Mouse (Mus musculus) inflammation-experienced regulatory T-cells, adult 6 months (primary cell): ENCODE data around the gene Gemin5. TPM values are rescaled to one million over a fixed set of nuclear protein-coding genes. Genes with fewer than 3 reads are reported as not detected.
"Not testable (repeated sequence)": the region's sequence is repeated elsewhere in the genome, so short reads cannot be mapped to it uniquely, and the experiment has no call there.

Experiments used
- ATAC-seq: one replicate; pipeline ENCODE4 v1.8.0; 2017
- polyA plus RNA-seq, 3 experiments: library from polyadenylated mRNA; unstranded; fragments of 100-300 nt; shearing (Covaris generic); gene quantifications; one replicate each; pipeline ENCODE4 v1.2.1; 2017

The Gemin5 gene
- 1 to 10 TPM; 5.7 to 6.4 (median 5.9) TPM for polyA plus RNA-seq

GRCm38 (mm10) chr11:58168167-58168915, at the start of gene Gemin5:
TSS of gene Gemin5 (minus strand) at chr11:58168539.
- ATAC-seq: peak; percentile 67

DNA sequence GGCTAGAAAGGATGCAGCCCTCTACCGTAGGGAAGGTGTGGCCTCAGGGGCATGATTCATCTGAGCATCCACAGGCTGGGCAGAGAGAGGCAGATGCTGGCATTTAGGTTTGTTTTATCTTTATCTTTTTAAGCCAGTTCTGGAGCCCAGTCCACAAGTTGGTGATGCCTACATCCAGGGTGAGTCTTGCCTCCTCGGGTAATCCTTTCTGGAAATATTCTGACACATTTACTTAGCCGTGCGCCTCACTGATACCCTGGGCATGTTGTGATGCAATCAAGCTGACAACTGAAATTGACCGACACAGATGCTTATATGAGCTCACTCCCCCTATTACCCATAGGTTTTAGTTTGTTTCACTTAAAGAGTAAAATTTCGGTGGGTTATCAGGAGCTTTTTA, 48.5 kb upstream of the Gemin5 start:
- ATAC-seq: peak; percentile 15

DNA sequence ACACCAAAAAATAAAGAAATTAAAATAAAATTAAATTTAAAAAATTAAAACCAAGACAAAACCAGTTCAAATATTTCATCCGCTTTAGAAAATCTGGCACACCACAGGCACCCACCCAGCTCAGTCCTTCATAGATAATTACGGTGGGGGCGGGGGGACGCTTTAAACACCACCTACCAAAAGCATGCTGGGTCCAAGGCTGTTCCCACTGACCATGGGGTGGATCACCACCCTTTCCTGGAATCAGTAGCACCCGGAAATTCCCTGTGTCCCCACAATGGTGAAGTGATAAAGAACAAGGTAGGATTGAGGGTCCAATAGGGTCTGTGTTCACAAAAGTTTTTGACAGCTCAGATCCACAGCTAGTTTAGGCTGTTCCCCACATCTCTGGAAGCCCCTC, 47.5 kb upstream of the Gemin5 start:
- ATAC-seq: no peak

DNA sequence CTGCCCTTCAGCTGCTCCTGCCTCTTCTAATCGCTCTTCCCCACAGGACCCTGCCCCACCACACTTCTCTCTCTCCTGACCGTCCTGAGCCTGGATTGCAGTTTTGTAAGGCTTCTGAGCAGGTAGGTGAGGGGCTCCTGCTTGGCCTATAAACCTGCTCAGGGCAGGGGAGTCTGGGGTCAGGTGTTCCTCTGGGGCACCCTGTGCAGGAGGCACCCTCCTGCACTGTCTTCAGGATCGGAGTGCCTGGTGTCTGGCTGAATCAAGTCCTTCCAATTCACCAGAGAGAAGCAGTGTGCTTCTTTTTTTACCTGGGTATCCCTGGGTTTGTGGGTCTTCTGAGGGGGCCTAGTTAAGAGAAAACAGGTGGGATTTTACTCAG, 46.7 kb upstream of the Gemin5 start:
- not testable (repeated sequence) for ATAC-seq

DNA sequence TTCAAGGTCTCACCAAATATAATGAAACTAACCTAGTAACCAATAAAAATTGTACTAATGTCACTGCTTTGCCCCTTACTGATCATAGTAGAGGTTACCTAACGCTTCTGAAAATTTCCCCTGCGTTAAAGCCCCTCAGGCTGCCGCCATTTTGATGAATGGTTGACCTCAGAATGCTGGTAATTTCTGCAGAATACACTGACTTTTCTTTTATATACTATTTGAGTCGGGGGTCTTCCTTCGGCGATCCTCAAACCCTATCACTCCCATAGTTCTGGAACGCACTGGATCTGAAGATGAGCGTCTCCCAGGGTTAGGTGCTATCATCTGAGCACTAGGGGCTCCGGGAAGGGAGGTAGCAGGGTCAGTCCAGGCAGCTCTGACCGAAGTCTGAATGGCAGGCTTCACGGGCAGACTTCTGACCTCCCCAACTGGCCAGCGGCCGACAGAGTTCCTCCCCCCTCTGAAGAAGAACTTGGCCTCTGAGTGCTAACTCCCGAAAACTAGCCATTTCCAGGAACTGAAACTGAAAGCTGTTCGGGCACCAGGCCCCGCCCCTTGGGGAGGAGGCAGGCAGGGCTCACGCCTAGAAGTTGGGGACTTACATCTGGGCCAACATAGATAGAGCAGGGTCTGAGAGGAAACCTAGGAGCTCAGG, 46.2 kb upstream of the Gemin5 start:
- ATAC-seq: peak; percentile 74

- ATAC-seq: no peak
Observed at GRCm38 (mm10) chr11:58213673-58214342, 45.5 kb upstream of the Gemin5 start.

DNA sequence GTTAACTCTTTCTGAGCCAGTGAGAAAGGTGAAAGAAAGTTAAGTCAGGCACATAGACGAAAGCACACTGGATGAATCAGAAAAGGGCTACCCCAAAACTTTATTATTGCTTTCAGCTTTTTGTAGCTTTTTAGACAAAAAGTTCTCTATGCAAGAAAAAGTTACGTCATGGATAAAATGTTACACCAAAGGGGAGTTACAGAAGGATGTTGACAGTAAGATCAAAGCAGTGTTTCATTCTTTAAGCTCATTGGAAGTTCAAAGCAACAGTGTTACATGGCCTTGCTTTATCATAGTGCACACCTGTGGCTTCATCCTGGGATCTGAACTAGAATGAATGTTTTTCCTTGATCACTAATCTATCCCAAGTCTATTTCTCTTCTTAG, 43.3 kb upstream of the Gemin5 start:
- ATAC-seq: peak; percentile 39

DNA sequence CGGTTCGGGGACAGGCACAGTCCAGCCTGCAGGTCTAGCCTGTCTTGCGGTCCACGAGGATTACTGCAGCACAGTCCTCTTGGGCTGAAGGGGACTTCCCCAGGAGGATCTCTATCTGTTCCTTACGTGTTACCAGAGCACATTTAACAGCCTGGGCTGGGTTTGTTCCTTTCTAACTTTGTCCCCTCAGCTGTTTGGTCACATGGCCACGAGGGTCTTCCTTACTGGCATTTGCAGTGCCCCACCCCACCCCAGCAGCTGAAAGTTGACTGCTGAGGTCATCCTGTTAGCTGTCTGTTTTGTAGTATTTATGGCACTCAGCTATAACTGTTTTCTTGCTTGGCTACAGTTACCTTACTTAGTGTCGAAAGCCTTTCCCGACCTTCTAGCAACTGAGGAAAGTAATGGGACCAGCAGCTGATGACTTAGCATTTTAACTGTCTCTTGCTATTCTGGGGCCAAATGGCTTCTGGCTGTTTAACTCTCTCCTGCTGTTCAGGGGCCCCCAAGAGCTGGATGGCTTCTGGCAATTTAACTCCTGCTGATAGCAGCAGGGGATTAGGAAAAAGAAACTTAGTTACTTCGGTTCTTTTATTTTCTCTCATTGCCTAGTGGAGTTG, 42.8 kb upstream of the Gemin5 start:
- peak; percentile 68 for ATAC-seq

DNA sequence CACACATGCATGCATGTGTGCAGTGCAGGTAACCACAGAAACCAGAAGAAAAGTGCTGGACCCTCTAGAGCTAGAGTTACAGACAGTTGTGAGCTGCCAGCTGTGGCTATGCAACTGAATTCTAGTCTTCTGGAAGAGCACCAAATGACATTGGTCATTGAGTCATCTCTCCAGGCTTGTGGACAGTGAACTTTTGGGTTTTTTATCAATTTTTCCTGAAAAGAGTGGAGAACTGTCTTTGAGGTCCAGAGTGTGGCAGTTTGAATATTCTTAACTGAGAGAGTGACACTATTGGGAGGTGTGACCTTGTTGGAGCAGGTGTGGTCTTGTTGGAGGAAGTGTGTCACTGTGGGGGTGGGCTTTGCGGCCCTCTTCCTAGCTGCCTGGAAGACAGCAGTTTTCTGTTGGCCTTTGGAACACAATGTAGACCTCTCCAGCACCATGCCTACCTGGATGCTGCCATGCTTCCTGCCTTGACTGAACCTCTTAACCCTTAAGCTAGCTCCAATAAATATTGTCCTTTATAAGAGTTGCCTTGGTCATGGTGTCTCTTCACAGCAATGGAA, 42.1 kb upstream of the Gemin5 start:
- ATAC-seq: peak; percentile 10

- peak; percentile 20 for ATAC-seq
Observed at GRCm38 (mm10) chr11:58201052-58201451, 32.7 kb upstream of the Gemin5 start.

- no peak for ATAC-seq
Observed at GRCm38 (mm10) chr11:58200226-58200625, 31.9 kb upstream of the Gemin5 start.

GRCm38 (mm10) chr11:58199229-58200037, 31.1 kb upstream of the Gemin5 start, which contains the start of the genes Igtp and Irgm2:
TSS of gene Igtp (plus strand) at chr11:58199556.
TSS of gene Irgm2 (plus strand) at chr11:58199618.
- peak; percentile 93 for ATAC-seq

DNA sequence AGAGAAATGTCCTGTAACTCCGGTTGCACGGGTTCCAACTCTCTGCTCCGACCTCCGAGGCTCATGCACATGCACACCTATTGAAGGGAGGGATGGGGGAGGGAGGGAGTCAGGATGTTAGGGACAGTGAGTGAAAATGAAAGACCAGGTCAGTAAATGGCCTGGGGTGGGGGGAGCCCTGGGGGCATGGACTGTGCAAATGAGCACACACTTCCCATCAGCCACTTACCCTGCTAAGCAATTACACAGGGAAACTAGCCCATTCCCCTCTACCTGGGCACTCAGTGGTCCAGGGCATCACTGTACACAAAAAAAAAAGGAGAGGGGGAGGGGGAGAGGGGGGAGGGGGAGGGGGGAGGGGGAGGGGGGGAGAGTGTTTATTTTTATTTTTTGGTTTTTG, 30.3 kb upstream of the Gemin5 start:
- ATAC-seq: no peak

DNA sequence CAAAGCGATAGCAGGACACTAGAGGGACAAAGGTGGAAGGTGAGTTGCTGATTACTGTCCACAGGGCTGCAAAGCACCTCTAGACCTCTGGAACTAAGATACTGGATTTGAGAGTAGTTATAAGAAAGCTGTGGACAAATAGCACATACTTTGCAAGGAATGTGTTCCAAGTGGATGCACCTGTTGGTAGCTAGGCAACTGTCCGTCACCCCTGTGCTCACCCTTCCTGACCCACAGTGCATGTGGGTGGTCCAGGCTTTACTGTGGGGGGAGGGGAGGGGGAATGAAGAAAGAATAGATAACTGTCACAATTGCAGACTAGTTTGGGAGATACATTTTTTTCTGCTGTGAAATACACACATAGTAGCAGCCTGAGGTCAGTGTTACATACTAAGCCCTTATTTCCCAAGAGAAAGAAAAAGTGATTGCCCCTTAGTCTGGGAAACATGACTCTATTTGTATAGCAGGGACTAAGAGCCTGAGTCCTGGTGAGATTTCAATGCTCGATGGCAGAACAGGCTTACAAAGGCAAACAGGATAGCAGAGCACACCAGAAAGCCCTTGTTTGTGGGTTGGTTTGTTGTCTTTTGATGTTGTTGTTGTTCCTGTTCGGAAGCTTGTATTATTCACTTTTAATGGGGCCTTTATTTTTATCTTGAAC, 25.7 kb upstream of the Gemin5 start:
- no peak for ATAC-seq

- ATAC-seq: peak; percentile 61
Observed at GRCm38 (mm10) chr11:58193326-58193725, 25.0 kb upstream of the Gemin5 start.

GRCm38 (mm10) chr11:58189675-58190074, 21.3 kb upstream of the Gemin5 start:
- peak; percentile 49 for ATAC-seq

- peak; percentile 77 for ATAC-seq
Observed at GRCm38 (mm10) chr11:58183579-58183978, 15.2 kb upstream of the Gemin5 start.

DNA sequence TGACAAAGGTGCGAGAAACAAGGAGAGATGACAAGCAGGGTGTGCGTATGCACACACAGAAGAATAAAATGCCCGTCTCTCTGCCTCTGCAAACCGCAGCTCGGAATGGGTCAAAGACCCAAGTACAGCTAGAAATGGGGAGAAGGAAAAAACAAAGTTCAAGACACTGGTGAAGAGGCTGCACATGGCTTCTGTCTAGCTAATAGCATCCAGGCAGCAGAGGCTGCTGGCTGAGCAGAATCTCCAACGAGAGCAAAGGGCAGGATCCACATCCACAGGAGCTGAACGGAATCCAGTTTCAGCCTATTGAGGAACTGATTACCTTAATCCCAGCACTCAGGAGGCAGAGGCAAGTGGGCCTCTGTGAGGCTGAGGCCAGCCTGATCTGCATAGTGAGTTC, 12.4 kb upstream of the Gemin5 start:
- no peak for ATAC-seq

- not testable (repeated sequence) for ATAC-seq
Observed at GRCm38 (mm10) chr11:58179986-58180385, 11.6 kb upstream of the Gemin5 start.

DNA sequence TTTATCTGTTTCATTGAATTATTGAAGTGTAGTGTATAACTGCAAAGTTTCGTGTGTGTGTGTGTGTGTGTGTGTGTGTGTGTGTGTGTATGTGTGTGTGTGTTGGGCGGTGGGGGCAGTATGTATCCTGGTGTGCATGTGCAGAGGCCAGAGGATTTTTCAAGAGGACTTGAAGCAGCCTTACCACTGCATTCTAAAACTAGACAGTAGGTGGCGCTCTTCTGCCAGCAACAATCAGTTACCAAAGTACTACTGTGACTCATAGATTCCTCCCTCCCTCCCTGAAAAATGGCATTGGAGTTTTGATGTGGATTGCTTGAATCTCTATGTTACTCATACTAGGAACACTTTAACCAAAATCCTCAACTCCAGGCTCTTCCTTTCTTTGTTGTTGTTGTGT, 11.2 kb upstream of the Gemin5 start:
- ATAC-seq: peak; percentile 56

GRCm38 (mm10) chr11:58171459-58172091, 3.2 kb upstream of the Gemin5 start, which contains the start of gene Mrpl22:
TSS of gene Mrpl22 (plus strand) at chr11:58171661.
- peak; percentile 68 for ATAC-seq
